Mouse (Mus musculus) small intestine, adult 2 months (tissue): ENCODE measurements around the gene Eci1. TPM values are rescaled to one million over a fixed set of nuclear protein-coding genes. Genes with fewer than 3 reads are reported as not detected.

Experiments
- H3K27ac ChIP-seq: fragments of 200-500 bp; 2 replicates; pipeline ENCODE4 v1.5.1; 2012; ENCODE audit warnings: low read depth, low read length, control low read depth, inconsistent platforms; ENCODE audit not compliant: insufficient read depth
- H3K27me3 ChIP-seq: fragments of 200-500 bp; 2 replicates; pipeline ENCODE4 v1.6.1; 2012; ENCODE audit warnings: mild to moderate bottlenecking, moderate library complexity, low read length, inconsistent platforms; ENCODE audit not compliant: control insufficient read depth, insufficient read depth
- H3K36me3 ChIP-seq: fragments of 200-500 bp; 2 replicates; pipeline ENCODE4 v1.6.1; 2012; ENCODE audit warnings: mild to moderate bottlenecking, low read length, control low read depth, inconsistent platforms; ENCODE audit not compliant: control insufficient read depth, insufficient read depth
- H3K4me1 ChIP-seq: fragments of 200-500 bp; 2 replicates; pipeline ENCODE4 v1.6.1; 2012; ENCODE audit warnings: low read length, inconsistent platforms, mixed read lengths; ENCODE audit not compliant: control insufficient read depth, insufficient read depth, insufficient read length
- H3K4me3 ChIP-seq: fragments of 200-500 bp; 2 replicates; pipeline ENCODE4 v1.5.1; 2012; ENCODE audit warnings: low read depth, mild to moderate bottlenecking, control low read depth, inconsistent platforms, low read length, moderate library complexity
- CTCF ChIP-seq: fragments of 200-500 bp; IDR thresholded peaks from 2 replicates; pipeline ENCODE4 v1.5.1; 2012; ENCODE audit warnings: low read depth, mild to moderate bottlenecking, control low read depth, inconsistent platforms, low read length, moderate library complexity, mixed read lengths; ENCODE audit not compliant: insufficient replicate concordance, insufficient read length; ENCODE audit errors: extremely low read depth
- POLR2A ChIP-seq: fragments of 200-500 bp; IDR thresholded peaks from 2 replicates; pipeline ENCODE4 v1.6.1; 2012; ENCODE audit warnings: low read depth, mild to moderate bottlenecking, control low read depth, inconsistent platforms, low read length, moderate library complexity
- WGBS: fragments of 180-500 bp; shearing (Covaris S2); methylation state at CpG from one replicate; pipeline ENCODE4 v1.1.7; 2018; 5-methylcytosine and 5-hydroxymethylcytosine counted together
- polyA plus RNA-seq: library from polyadenylated mRNA; depleted of rRNA; stranded (reverse); fragments of >200 nt; gene quantifications from 2 replicates; pipeline ENCODE4 v1.2.3, GENCODE M21; 2012

Gene Eci1
- polyA plus RNA-seq, 1 experiment, result 97.7 TPM

GRCm38 (mm10) chr17:24463374-24464133 is 37.1 kb downstream of the Eci1 start:
- no peak for TF ChIP-seq CTCF
- TF ChIP-seq POLR2A, result no peak
- Histone ChIP-seq H3K36me3 (no peaks in the 10 kb centered on the region), H3K4me1 (no peaks in the 10 kb centered on the region), H3K27ac (no peak overlapping the region), H3K27me3 (no peaks in the 10 kb centered on the region), H3K4me3 (no peak overlapping the region)
- WGBS, result 57% methylated on average over 6 of the region's 6 CpGs

- Histone ChIP-seq H3K27me3 (no peaks in the 10 kb centered on the region), H3K36me3 (no peaks in the 10 kb centered on the region), H3K4me3 (no peak overlapping the region), H3K27ac (no peak overlapping the region), H3K4me1 (peaks cover 17% of the 10 kb centered on the region; the same call in 1 of the 2 replicates)
- 96% methylated on average over 5 of the region's 5 CpGs for WGBS
- no peak for TF ChIP-seq POLR2A
- no peak for TF ChIP-seq CTCF
Observed at GRCm38 (mm10) chr17:24468636-24469246, 42.3 kb downstream of the Eci1 start.

- no peaks in the 10 kb centered on the region for H3K27me3 ChIP-seq
- H3K4me3 ChIP-seq, result peak overlapping the region; percentile 76
- no peak for TF ChIP-seq CTCF
- no peak for TF ChIP-seq POLR2A
- H3K27ac ChIP-seq, result peak overlapping the region; percentile 81
- H3K4me1 ChIP-seq, result peaks cover 24% of the 10 kb centered on the region
- H3K36me3 ChIP-seq, result peaks cover 2% of the 10 kb centered on the region
- 18% methylated on average over 7 of the region's 7 CpGs for WGBS
Observed at GRCm38 (mm10) chr17:24469336-24469909, 43.0 kb downstream of the Eci1 start.

- H3K4me1 ChIP-seq, result peaks cover 24% of the 10 kb centered on the region
- H3K27me3 ChIP-seq, result no peaks in the 10 kb centered on the region
- peak within 1 kb of the TSS; percentile 85 for H3K27ac ChIP-seq
- H3K4me3 ChIP-seq, result peak within 1 kb of the TSS; percentile 85
- WGBS, result under 1% methylated on average over 72 of the region's 75 CpGs
- peaks cover 5% of the 10 kb centered on the region for H3K36me3 ChIP-seq
- TF ChIP-seq POLR2A (peak; percentile 43), CTCF (no peak)
Observed at GRCm38 (mm10) chr17:24469910-24470602, 43.6 kb downstream of the Eci1 start, which contains the start of the genes E4f1 and Pgp. Gene E4f1 (minus strand): TSS chr17:24470313. Gene Pgp (plus strand): TSS chr17:24470392.

DNA sequence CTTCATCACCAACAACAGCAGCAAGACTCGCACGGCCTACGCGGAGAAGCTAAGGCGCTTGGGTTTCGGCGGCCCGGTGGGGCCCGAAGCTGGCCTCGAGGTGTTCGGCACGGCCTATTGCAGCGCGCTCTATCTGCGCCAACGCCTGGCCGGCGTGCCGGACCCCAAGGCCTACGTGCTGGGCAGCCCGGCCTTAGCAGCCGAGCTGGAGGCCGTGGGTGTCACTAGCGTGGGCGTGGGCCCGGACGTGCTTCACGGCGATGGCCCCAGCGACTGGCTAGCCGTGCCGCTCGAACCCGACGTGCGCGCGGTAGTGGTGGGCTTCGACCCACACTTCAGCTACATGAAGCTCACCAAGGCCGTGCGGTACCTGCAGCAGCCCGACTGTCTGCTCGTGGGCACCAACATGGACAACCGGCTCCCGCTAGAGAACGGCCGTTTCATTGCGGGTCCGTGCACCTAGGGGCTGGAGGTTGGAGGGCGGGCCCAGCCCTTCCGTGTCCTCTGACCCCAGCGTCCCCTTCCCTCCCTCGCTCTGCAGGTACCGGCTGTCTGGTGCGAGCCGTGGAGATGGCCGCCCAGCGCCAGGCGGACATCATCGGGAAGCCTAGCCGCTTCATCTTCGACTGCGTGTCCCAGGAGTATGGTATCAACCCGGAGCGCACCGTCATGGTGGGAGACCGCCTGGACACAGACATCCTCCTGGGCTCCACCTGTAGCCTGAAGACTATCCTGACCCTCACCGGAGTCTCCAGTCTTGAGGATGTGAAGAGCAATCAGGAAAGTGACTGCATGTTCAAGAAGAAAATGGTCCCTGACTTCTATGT is 44.5 kb downstream of the Eci1 start:
- H3K4me1 ChIP-seq, result peaks cover 25% of the 10 kb centered on the region
- H3K4me3 ChIP-seq, result peak overlapping the region; percentile 85
- H3K27ac ChIP-seq, result peak overlapping the region; percentile 85
- H3K36me3 ChIP-seq, result peaks cover 14% of the 10 kb centered on the region
- TF ChIP-seq CTCF, result no peak
- under 1% methylated on average over 68 of the region's 68 CpGs for WGBS
- no peaks in the 10 kb centered on the region for H3K27me3 ChIP-seq

- Histone ChIP-seq H3K4me1 (peaks cover 31% of the 10 kb centered on the region), H3K27ac (peak overlapping the region; percentile 96), H3K27me3 (no peaks in the 10 kb centered on the region), H3K36me3 (peaks cover 28% of the 10 kb centered on the region), H3K4me3 (peak overlapping the region; percentile 8; the same call in 1 of the 2 replicates)
- WGBS, result 18% methylated on average over 4 of the region's 4 CpGs
- TF ChIP-seq POLR2A (peak; percentile 67; the same call in 1 of the 2 replicates), CTCF (no peak)
Observed at GRCm38 (mm10) chr17:24472512-24472911, 46.1 kb downstream of the Eci1 start.
